Mouse (Mus musculus): ENCODE data around the gene Hapln2. TPM values are rescaled to one million over a fixed set of nuclear protein-coding genes. Genes with fewer than 3 reads are reported as not detected.

Hapln2 gene
- total RNA-seq, 1 experiment = not detected

DNA sequence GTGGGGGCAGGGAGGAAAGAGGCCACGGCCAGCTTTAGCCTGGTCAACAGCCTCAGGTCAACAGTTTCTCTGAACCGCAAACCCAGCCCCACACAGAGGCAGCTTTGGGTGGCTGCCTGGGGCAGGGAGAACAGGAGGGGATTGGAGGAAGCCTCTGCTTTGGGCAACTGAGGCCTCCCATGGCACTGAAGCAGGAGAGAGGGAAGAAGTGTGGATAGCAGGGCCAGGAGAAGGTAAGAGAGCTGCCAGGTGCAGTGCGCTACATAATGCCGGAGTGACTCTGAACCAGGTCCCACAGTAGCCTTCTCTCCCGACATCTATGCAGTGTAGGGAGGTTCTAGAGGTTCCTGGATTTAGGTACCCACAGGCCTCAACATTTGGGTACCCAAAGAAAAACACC, 46.7 kb downstream of the Hapln2 start:
- TF ChIP-seq HCFC1 (IDR thresholded peaks at IDR 0.05; ENCODE audit: borderline replicate concordance, insufficient read depth, low read length) = no peak
- no peak for TF ChIP-seq ZNF384 (IDR thresholded peaks at IDR 0.05; ENCODE audit: low read depth, low read length)
- no peak for TF ChIP-seq MAFK (IDR thresholded peaks at IDR 0.05; ENCODE audit: insufficient read depth, low read depth, low read length)
- no peak for TF ChIP-seq CHD2 (IDR thresholded peaks at IDR 0.05; ENCODE audit: low read depth, low read length)
- no peak for TF ChIP-seq ZC3H11A (IDR thresholded peaks at IDR 0.05; ENCODE audit: borderline replicate concordance, low read depth, low read length)
- DNase-seq (ENCODE audit: low read depth, low spot score) = no peak
- H3K9me3 ChIP-seq (ENCODE audit: control insufficient read depth, insufficient read depth, low read depth, low read length) = no peaks in the 10 kb centered on the region
- H3K27ac ChIP-seq (ENCODE audit: insufficient read depth, low read depth, low read length, poor library complexity, severe bottlenecking) = no peak overlapping the region
- peaks cover 2 to 12% of the 10 kb centered on the region in 2 experiments; a peak in 2 of 4 replicates for H3K4me1 ChIP-seq (ENCODE audit: control insufficient read depth in 2 of 2, insufficient read depth in 2 of 2, low read length in 2 of 2, poor library complexity in 1 of 2)
- H3K36me3 ChIP-seq (ENCODE audit: control insufficient read depth, insufficient read depth, low read length, poor library complexity, severe bottlenecking) = no peaks in the 10 kb centered on the region
- no peak overlapping the region for H3K4me3 ChIP-seq (ENCODE audit: insufficient read depth in 1 of 2, low read depth in 1 of 2, low read length in 2 of 2, poor library complexity in 1 of 2, severe bottlenecking in 1 of 2)
- H3K9ac ChIP-seq (ENCODE audit: insufficient read depth, low read depth, low read length, poor library complexity, severe bottlenecking) = no peak overlapping the region
- in situ Hi-C loops (cut with MboI; ENCODE audit: low sequenced_read_pairs in 2 of 2, unreplicated experiment in 2 of 2) = no loop called here

DNA sequence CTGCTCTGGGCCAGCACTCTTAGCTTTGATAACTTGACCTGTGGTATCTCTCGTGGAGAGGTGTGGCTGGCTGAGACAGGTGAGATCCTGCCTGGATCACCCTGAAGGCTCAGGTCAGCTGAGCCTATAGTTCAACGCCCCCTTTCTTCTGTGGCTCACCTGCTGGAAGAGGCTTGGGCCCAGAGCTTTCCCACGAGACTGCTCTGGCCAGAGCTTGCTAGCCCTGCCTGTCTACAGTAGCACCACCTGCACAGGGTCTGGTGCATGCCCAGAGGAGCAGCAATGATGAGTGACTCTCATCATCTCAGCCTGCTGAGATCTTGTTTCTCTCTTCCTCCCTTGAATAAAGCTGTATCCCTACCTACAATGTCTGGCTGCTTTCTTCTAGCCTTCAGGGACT, 47.3 kb downstream of the Hapln2 start:
- in situ Hi-C loops (cut with MboI; ENCODE audit: low sequenced_read_pairs in 2 of 2, unreplicated experiment in 2 of 2) = no loop called here
- no peaks in the 10 kb centered on the region for H3K36me3 ChIP-seq (ENCODE audit: control insufficient read depth, insufficient read depth, low read length, poor library complexity, severe bottlenecking)
- no peak overlapping the region for H3K9ac ChIP-seq (ENCODE audit: insufficient read depth, low read depth, low read length, poor library complexity, severe bottlenecking)
- no peak for DNase-seq (ENCODE audit: low read depth, low spot score)
- no peaks in the 10 kb centered on the region for H3K9me3 ChIP-seq (ENCODE audit: control insufficient read depth, insufficient read depth, low read depth, low read length)
- H3K27ac ChIP-seq (ENCODE audit: insufficient read depth, low read depth, low read length, poor library complexity, severe bottlenecking) = no peak overlapping the region
- no peak overlapping the region for H3K4me3 ChIP-seq (ENCODE audit: insufficient read depth in 1 of 2, low read depth in 1 of 2, low read length in 2 of 2, poor library complexity in 1 of 2, severe bottlenecking in 1 of 2)
- no peak for TF ChIP-seq HCFC1 (IDR thresholded peaks at IDR 0.05; ENCODE audit: borderline replicate concordance, insufficient read depth, low read length)
- TF ChIP-seq ZNF384 (IDR thresholded peaks at IDR 0.05; ENCODE audit: low read depth, low read length) = no peak
- no peak for TF ChIP-seq ZC3H11A (IDR thresholded peaks at IDR 0.05; ENCODE audit: borderline replicate concordance, low read depth, low read length)
- TF ChIP-seq CHD2 (IDR thresholded peaks at IDR 0.05; ENCODE audit: low read depth, low read length) = no peak
- TF ChIP-seq MAFK (IDR thresholded peaks at IDR 0.05; ENCODE audit: insufficient read depth, low read depth, low read length) = no peak
- peaks cover 2 to 15% of the 10 kb centered on the region in 2 experiments; a peak in 2 of 4 replicates for H3K4me1 ChIP-seq (ENCODE audit: control insufficient read depth in 2 of 2, insufficient read depth in 2 of 2, low read length in 2 of 2, poor library complexity in 1 of 2)

DNA sequence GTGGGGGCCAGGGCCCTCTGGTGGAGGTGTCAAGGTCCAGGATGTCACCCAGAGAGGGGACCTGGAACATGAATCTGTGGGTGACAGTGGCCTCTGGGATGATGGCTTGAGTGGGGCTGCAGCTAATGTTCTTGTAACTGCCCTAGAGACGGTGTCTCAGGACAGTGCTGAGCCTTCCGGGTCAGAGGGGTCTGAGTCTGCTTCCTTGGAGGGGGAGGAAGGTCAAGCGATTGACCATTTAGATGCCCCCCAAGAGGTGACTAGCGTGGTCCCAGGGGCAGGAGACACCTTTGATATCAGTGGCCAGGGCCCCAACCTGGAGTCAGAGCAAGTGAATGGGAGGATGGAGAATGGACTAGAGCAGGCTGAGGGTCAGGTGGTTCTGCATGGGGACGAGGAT, 47.9 kb downstream of the Hapln2 start:
- H3K9me3 ChIP-seq (ENCODE audit: control insufficient read depth, insufficient read depth, low read depth, low read length) = no peaks in the 10 kb centered on the region
- H3K4me1 ChIP-seq (ENCODE audit: control insufficient read depth in 2 of 2, insufficient read depth in 2 of 2, low read length in 2 of 2, poor library complexity in 1 of 2) = peaks cover 2 to 15% of the 10 kb centered on the region in 2 experiments; a peak in 2 of 4 replicates
- H3K36me3 ChIP-seq (ENCODE audit: control insufficient read depth, insufficient read depth, low read length, poor library complexity, severe bottlenecking) = no peaks in the 10 kb centered on the region
- no peak overlapping the region for H3K27ac ChIP-seq (ENCODE audit: insufficient read depth, low read depth, low read length, poor library complexity, severe bottlenecking)
- no peak overlapping the region for H3K9ac ChIP-seq (ENCODE audit: insufficient read depth, low read depth, low read length, poor library complexity, severe bottlenecking)
- H3K4me3 ChIP-seq (ENCODE audit: insufficient read depth in 1 of 2, low read depth in 1 of 2, low read length in 2 of 2, poor library complexity in 1 of 2, severe bottlenecking in 1 of 2) = no peak overlapping the region
- in situ Hi-C loops (cut with MboI; ENCODE audit: low sequenced_read_pairs in 2 of 2, unreplicated experiment in 2 of 2) = no loop called here
- no peak for TF ChIP-seq ZNF384 (IDR thresholded peaks at IDR 0.05; ENCODE audit: low read depth, low read length)
- no peak for TF ChIP-seq HCFC1 (IDR thresholded peaks at IDR 0.05; ENCODE audit: borderline replicate concordance, insufficient read depth, low read length)
- TF ChIP-seq ZC3H11A (IDR thresholded peaks at IDR 0.05; ENCODE audit: borderline replicate concordance, low read depth, low read length) = no peak
- no peak for TF ChIP-seq MAFK (IDR thresholded peaks at IDR 0.05; ENCODE audit: insufficient read depth, low read depth, low read length)
- TF ChIP-seq CHD2 (IDR thresholded peaks at IDR 0.05; ENCODE audit: low read depth, low read length) = no peak
- no peak for DNase-seq (ENCODE audit: low read depth, low spot score)

DNA sequence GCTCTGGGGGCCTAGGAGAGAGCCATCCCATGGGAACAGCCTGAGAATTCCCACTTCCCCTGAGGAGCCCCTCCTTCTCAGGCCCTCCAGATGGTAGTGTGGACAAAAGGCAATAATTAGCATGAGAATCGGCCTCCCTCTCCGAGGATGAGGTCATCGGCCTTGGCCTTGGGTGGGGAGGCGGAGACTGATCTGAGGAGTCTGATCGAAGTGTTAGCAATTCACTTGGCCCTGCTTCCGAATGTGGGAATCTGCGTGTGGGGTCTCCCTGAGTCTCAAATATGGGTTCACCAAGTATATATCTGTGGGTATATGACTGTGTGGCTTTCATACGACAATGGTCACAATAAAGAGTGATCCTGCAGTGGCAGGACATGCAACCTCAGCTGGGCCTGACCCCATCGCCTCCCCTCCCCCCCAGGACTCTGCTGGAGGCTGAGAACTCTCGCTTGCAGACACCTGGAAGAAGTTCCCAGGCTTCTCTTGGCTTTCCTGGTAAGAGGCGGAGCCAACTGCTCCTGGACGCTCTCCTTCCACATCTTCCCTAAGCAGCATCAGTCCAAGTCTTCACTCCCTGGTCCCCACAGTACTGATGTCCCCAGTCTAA, 52.9 kb downstream of the Hapln2 start:
- peak overlapping the region in 1 of 2 experiments; percentile 35; a peak in 2 of 4 replicates for H3K4me3 ChIP-seq (ENCODE audit: insufficient read depth in 1 of 2, low read depth in 1 of 2, low read length in 2 of 2, poor library complexity in 1 of 2, severe bottlenecking in 1 of 2)
- H3K36me3 ChIP-seq (ENCODE audit: control insufficient read depth, insufficient read depth, low read length, poor library complexity, severe bottlenecking) = no peaks in the 10 kb centered on the region
- no peak overlapping the region for H3K9ac ChIP-seq (ENCODE audit: insufficient read depth, low read depth, low read length, poor library complexity, severe bottlenecking)
- DNase-seq (ENCODE audit: low read depth, low spot score) = peak; percentile 99
- no peak overlapping the region for H3K27ac ChIP-seq (ENCODE audit: insufficient read depth, low read depth, low read length, poor library complexity, severe bottlenecking)
- in situ Hi-C loops (cut with MboI; ENCODE audit: low sequenced_read_pairs in 2 of 2, unreplicated experiment in 2 of 2) = no loop called here
- no peak for TF ChIP-seq ZC3H11A (IDR thresholded peaks at IDR 0.05; ENCODE audit: borderline replicate concordance, low read depth, low read length)
- 0 out of 2 replicates have a peak, but pooled peaks have one; percentile 0 for TF ChIP-seq HCFC1 (IDR thresholded peaks at IDR 0.05; ENCODE audit: borderline replicate concordance, insufficient read depth, low read length)
- TF ChIP-seq ZNF384 (IDR thresholded peaks at IDR 0.05; ENCODE audit: low read depth, low read length) = no peak
- H3K9me3 ChIP-seq (ENCODE audit: control insufficient read depth, insufficient read depth, low read depth, low read length) = no peaks in the 10 kb centered on the region
- H3K4me1 ChIP-seq (ENCODE audit: control insufficient read depth in 2 of 2, insufficient read depth in 2 of 2, low read length in 2 of 2, poor library complexity in 1 of 2) = peaks cover 7 to 19% of the 10 kb centered on the region in 2 experiments; a peak in 3 of 4 replicates
